Mouse (Mus musculus) midbrain, embryonic 10.5 days (tissue): ENCODE data around the gene 2510009E07Rik. TPM values are rescaled to one million over a fixed set of nuclear protein-coding genes. Genes with fewer than 3 reads are reported as not detected.

Experiments used
- DNase-seq: peaks from one replicate; pipeline ENCODE4 v3.0.0-alpha.2; 2017; ENCODE audit warnings: low spot score
- H3K27ac ChIP-seq: fragments of 300-500 bp; sonication (generic); replicated peaks from 2 replicates; pipeline ENCODE4 v1.5.1; 2016; ENCODE audit warnings: mild to moderate bottlenecking
- H3K27me3 ChIP-seq: fragments of 300-500 bp; sonication (generic); 2 replicates; pipeline ENCODE4 v1.6.1; 2016; ENCODE audit warnings: low read depth, mild to moderate bottlenecking; ENCODE audit not compliant: poor library complexity, severe bottlenecking
- H3K36me3 ChIP-seq: fragments of 300-500 bp; sonication (generic); 2 replicates; pipeline ENCODE4 v1.6.1; 2016; ENCODE audit warnings: mild to moderate bottlenecking, moderate library complexity
- H3K4me1 ChIP-seq: fragments of 300-500 bp; sonication (generic); 2 replicates; pipeline ENCODE4 v1.6.1; 2016
- H3K4me3 ChIP-seq: fragments of 300-500 bp; sonication (generic); 2 replicates; pipeline ENCODE4 v1.5.1; 2016; ENCODE audit warnings: mild to moderate bottlenecking, moderate library complexity
- H3K9me3 ChIP-seq: fragments of 300-500 bp; sonication (generic); replicated peaks from 2 replicates; pipeline ENCODE4 v1.6.1; 2016; ENCODE audit warnings: mild to moderate bottlenecking
- WGBS: fragments of 180-500 bp; shearing (Covaris S2); methylation state at CpG from one replicate; pipeline ENCODE4 v1.1.7; 2016; 5-methylcytosine and 5-hydroxymethylcytosine counted together
- polyA plus RNA-seq: library from polyadenylated mRNA; unstranded; fragments of >200 nt; fragmentation: Nextera tagmentation; extraction: Ambion mirVana; gene quantifications from 2 replicates; pipeline ENCODE4 v1.2.1, GENCODE M21; 2016

Gene 2510009E07Rik
- polyA plus RNA-seq, 1 experiment from 2014 or later = 81.7 TPM

DNA sequence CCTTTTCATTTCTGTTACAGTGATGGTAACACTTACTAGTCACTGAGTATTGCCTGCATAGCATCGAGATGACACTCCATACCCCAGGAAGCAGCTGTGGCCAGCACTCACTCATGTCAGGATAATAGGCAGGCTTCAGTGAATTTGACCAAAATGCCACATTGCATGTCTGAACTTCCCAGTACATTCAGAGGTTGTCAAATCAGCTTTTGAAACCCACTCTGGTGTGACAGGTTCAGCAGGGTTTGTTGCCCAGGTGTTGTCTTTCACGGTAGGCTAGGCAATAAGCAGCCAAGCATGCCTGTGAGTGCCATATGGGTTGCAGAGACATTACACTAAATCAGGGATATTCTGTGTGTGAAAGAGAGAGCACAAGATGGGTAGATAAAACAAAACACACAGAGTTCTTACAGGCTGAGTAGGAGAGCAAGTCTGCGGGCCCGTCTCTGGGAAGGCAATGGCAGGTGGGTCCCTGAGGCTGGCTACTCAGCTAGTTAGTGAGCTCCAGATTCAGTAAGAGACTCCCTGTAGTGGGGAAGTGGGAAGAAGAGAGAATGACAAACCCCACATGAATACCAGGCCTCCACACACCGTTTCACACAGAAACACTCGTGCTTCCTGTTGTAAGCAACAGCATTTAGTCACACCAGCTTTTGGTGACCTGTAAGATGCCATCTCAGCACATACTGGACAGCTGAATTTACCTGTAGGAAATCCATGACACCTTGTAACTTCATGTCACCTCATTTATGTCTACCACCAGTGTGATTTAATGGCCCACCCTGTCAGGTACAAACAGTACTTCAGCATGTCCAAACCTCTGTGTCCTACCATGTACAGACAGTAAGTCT, 68.5 kb downstream of the 2510009E07Rik start:
- 80% methylated on average over 6 of the region's 6 CpGs for WGBS
- Histone ChIP-seq H3K27ac (peak overlapping the region; percentile 33; the same call in 1 of the 2 replicates), H3K4me1 (peaks cover 19% of the 10 kb centered on the region)

GRCm38 (mm10) chr16:21620630-21621029, 73.8 kb downstream of the 2510009E07Rik start:
- DNase-seq = no peak
- Histone ChIP-seq H3K36me3 (0 out of 2 replicates have a peak, but pooled peaks cover 4% of the 10 kb centered on the region), H3K4me3 (no peak overlapping the region), H3K4me1 (peaks cover 12% of the 10 kb centered on the region; the same call in 1 of the 2 replicates), H3K27ac (no peak overlapping the region), H3K9me3 (no peaks in the 10 kb centered on the region; the same call in 1 of the 2 replicates), H3K27me3 (no peaks in the 10 kb centered on the region)
- 92% methylated on average over 2 of the region's 2 CpGs for WGBS

More for the DNA sequence above, 68.5 kb downstream of the 2510009E07Rik start:
- no peak for DNase-seq
- Histone ChIP-seq H3K9me3 (no peaks in the 10 kb centered on the region), H3K4me3 (no peak overlapping the region), H3K27me3 (no peaks in the 10 kb centered on the region), H3K36me3 (no peaks in the 10 kb centered on the region)

GRCm38 (mm10) chr16:21615802-21616201, 78.7 kb downstream of the 2510009E07Rik start:
- Histone ChIP-seq H3K36me3 (peaks cover 17% of the 10 kb centered on the region), H3K4me1 (peaks cover 11% of the 10 kb centered on the region; the same call in 1 of the 2 replicates), H3K9me3 (peaks cover 5% of the 10 kb centered on the region; the same call in 1 of the 2 replicates), H3K4me3 (no peak overlapping the region), H3K27ac (no peak overlapping the region), H3K27me3 (no peaks in the 10 kb centered on the region)
- DNase-seq = peak; percentile 27
- 57% methylated on average over 7 of the region's 7 CpGs for WGBS

DNA sequence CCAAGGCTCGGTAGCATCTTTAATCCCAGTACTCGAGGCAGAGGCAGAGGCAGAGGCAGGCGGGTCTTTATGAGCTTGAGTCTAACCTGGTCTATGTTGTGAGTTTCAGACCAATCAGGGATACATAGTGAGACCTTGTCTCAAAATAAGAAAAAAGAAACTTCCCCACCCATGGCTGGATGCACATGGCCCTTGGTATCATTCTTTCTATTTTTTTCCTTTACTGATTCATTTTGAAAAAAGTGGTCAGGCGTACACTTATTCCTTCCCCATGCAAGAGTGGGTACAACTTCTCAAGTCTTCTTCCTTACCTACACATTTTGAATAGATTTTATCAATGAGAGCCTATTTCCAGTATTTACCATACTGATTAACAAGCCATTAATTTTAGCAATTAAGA, 84.0 kb downstream of the 2510009E07Rik start:
- WGBS = 94% methylated on average over 4 of the region's 4 CpGs
- H3K27ac ChIP-seq = no peak overlapping the region
- no peak overlapping the region for H3K4me3 ChIP-seq
- peaks cover 7% of the 10 kb centered on the region; the same call in 1 of the 2 replicates for H3K4me1 ChIP-seq
- DNase-seq = no peak
- peaks cover 13% of the 10 kb centered on the region for H3K36me3 ChIP-seq
- 0 out of 2 replicates have a peak, but pooled peaks cover 5% of the 10 kb centered on the region for H3K9me3 ChIP-seq
- no peaks in the 10 kb centered on the region for H3K27me3 ChIP-seq

- 0 out of 2 replicates have a peak, but pooled peaks cover 5% of the 10 kb centered on the region for H3K9me3 ChIP-seq
- H3K4me1 ChIP-seq = peaks cover 7% of the 10 kb centered on the region; the same call in 1 of the 2 replicates
- H3K27me3 ChIP-seq = no peaks in the 10 kb centered on the region
- H3K27ac ChIP-seq = 0 out of 2 replicates have a peak overlapping the region, but pooled peaks have one; percentile 46
- DNase-seq = no peak
- peaks cover 9% of the 10 kb centered on the region for H3K36me3 ChIP-seq
- WGBS = 84% methylated on average over 10 of the region's 10 CpGs
- no peak overlapping the region for H3K4me3 ChIP-seq
These were observed 86.1 kb downstream of the 2510009E07Rik start for GRCm38 (mm10) chr16:21608176-21608865.

DNA sequence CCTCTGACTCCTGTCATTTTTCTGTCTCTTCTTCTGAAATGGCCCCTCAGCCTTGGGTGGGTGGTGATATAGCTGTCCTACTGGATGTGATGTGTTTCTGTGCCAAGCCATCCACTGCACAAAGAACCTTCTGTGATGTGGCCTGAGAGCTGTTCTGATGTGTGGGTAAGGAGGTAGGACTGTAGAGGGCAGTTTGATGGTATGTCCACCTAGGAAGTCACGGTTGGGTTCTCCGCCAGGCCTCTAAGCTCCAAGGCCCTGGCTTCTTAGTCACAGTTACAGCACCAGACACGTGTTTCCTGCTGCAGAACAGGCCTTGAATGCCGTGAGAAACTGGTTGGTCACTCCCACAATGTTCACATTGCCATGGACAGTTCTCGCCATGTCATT, 86.8 kb downstream of the 2510009E07Rik start:
- 87% methylated on average over 5 of the region's 5 CpGs for WGBS
- no peak overlapping the region for H3K4me3 ChIP-seq
- H3K36me3 ChIP-seq = peaks cover 3% of the 10 kb centered on the region; the same call in 1 of the 2 replicates
- H3K4me1 ChIP-seq = peaks cover 7% of the 10 kb centered on the region; the same call in 1 of the 2 replicates
- peak; percentile 9 for DNase-seq
- H3K27me3 ChIP-seq = no peaks in the 10 kb centered on the region
- H3K9me3 ChIP-seq = 0 out of 2 replicates have a peak, but pooled peaks cover under 1% of the 10 kb centered on the region
- no peak overlapping the region for H3K27ac ChIP-seq

DNA sequence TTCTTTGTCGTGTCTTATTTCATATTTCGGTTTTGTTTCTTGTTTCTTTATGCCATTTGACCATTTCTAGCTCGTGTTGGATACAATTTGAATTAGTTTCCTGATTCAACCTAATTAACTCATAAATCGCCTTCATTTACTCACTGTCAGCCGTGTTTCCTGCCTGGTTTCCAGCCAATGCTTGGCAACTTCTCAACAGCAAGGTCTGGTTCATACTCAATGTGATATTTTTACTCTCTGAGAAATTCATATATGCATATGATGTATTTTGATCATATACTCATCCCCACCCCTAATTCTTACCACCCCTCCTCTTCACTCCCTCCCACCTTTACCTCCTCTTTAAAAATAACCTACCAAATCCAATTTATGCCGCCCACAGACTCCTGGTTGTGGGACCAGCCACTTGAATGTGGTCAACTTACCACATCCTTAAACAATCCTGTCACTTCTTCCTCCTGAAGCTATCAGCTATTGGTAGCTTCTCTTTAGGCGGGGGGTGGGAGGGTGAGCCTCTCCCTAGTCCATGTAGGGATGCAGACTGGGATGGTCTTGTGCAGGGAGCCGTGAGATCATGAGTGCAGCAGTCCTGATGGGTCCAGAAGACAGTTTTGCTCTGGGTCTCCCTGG, 87.3 kb downstream of the 2510009E07Rik start:
- Histone ChIP-seq H3K4me1 (peaks cover 7% of the 10 kb centered on the region; the same call in 1 of the 2 replicates), H3K27ac (no peak overlapping the region), H3K36me3 (no peaks in the 10 kb centered on the region), H3K4me3 (no peak overlapping the region), H3K27me3 (no peaks in the 10 kb centered on the region), H3K9me3 (no peaks in the 10 kb centered on the region)
- WGBS = 88% methylated on average over 8 of the region's 8 CpGs
- peak; percentile 0 for DNase-seq

DNA sequence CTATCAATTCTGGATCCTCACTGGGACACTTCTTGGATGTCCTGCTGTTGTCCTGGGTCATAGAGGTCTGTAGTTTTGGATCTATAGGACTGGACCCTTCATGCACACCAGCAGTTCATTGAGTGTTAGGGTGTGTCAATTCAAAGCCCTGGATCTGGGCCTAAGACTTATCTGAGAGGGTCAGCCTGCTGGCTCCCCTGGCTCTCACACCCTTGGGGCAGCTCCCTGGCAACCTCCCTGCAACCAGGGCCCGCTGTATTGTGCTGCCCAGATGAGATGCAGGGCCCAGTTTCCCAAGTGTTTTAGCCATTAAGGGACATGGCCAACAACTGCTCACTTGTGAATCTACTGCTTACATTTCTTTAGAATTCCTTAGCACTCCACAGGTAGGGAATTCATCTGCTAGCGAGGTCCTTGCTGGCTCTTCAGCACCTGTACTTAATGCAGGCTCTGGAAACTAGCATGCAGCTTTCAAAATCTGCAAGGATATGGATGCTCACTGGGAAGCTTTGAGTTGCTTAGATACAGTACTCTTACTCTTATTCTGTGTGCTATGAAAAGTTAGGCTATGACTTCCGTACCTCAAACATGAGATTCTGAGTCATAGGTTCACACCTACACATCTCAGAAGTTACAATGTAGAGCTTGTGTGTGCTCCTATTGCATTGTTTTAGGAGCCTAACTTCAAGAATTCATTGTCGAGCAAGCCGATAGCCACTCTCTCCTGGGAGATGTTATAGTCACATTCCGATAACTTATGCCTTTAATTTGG, 88.0 kb downstream of the 2510009E07Rik start:
- Histone ChIP-seq H3K4me1 (peaks cover 7% of the 10 kb centered on the region; the same call in 1 of the 2 replicates), H3K36me3 (no peaks in the 10 kb centered on the region), H3K27me3 (no peaks in the 10 kb centered on the region), H3K9me3 (no peaks in the 10 kb centered on the region), H3K4me3 (no peak overlapping the region), H3K27ac (no peak overlapping the region)
- peak; percentile 7 for DNase-seq
- 90% methylated on average over 6 of the region's 6 CpGs for WGBS

GRCm38 (mm10) chr16:21604354-21604753, 90.1 kb downstream of the 2510009E07Rik start:
- no peaks in the 10 kb centered on the region for H3K27me3 ChIP-seq
- H3K36me3 ChIP-seq = no peaks in the 10 kb centered on the region
- H3K4me3 ChIP-seq = no peak overlapping the region
- DNase-seq = peak; percentile 4
- no peaks in the 10 kb centered on the region for H3K9me3 ChIP-seq
- peaks cover 7% of the 10 kb centered on the region; the same call in 1 of the 2 replicates for H3K4me1 ChIP-seq
- WGBS = 85% methylated on average over 6 of the region's 6 CpGs
- H3K27ac ChIP-seq = no peak overlapping the region
